Mouse (Mus musculus): Measurements from ENCODE around the gene Dmap1. TPM values are rescaled to one million over a fixed set of nuclear protein-coding genes. Genes with fewer than 3 reads are reported as not detected.

Dmap1 gene
- polyA plus RNA-seq, 1 experiment from 2014 or later: 83.3 TPM

DNA sequence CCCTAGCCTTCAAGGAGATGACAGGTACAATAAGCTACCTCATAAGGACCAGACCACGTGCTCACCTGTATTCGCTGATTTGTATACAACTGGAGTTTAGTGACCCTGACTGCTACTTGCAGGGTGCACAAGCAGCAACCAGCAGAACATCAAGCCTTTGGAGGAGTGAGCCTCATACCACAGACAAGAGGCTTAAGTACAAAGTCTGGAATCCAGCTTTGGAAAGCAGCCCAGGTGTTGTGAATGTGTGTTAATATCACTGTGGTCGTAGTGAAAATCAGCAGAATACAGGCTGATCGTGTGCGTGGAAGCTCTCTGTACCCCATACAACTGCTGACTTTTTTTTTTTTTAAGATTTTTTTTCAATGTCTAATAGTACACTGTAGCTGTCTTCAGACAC is 22.1 kb downstream of the Dmap1 start:
- no peaks in the 10 kb centered on the region for H3K9me3 ChIP-seq (replicated peaks; ENCODE audit: control insufficient read depth, low read length, poor library complexity, severe bottlenecking)
- H3K27ac ChIP-seq (ENCODE audit: low read length): no peak overlapping the region
- ATAC-seq: no peak
- H3K4me2 ChIP-seq (ENCODE audit: low read length): no peak overlapping the region
- no peak overlapping the region for H3K9ac ChIP-seq (ENCODE audit: low read depth, low read length)
- no peaks in the 10 kb centered on the region for H3K36me3 ChIP-seq (ENCODE audit: control insufficient read depth, insufficient read depth, low read length)
- peaks cover 15% of the 10 kb centered on the region for H3K4me1 ChIP-seq (ENCODE audit: control insufficient read depth, insufficient read depth, low read length)
- H3K4me3 ChIP-seq (ENCODE audit: low read depth, low read length): no peak overlapping the region
- 95% methylated on average over 5 of the region's 5 CpGs for WGBS
- H3K27me3 ChIP-seq (ENCODE audit: control insufficient read depth, insufficient read depth, low read depth, low read length): no peaks in the 10 kb centered on the region

GRCm38 (mm10) chr4:117658582-117659444 is 23.3 kb downstream of the Dmap1 start:
- Histone ChIP-seq H3K4me3 (ENCODE audit: low read depth, low read length) (no peak overlapping the region), H3K9me3 (replicated peaks; ENCODE audit: control insufficient read depth, low read length, poor library complexity, severe bottlenecking) (no peaks in the 10 kb centered on the region), H3K4me1 (ENCODE audit: control insufficient read depth, insufficient read depth, low read length) (peaks cover 27% of the 10 kb centered on the region), H3K27ac (ENCODE audit: low read length) (no peak overlapping the region), H3K4me2 (ENCODE audit: low read length) (no peak overlapping the region), H3K36me3 (ENCODE audit: control insufficient read depth, insufficient read depth, low read length) (no peaks in the 10 kb centered on the region), H3K9ac (ENCODE audit: low read depth, low read length) (no peak overlapping the region), H3K27me3 (ENCODE audit: control insufficient read depth, insufficient read depth, low read depth, low read length) (no peaks in the 10 kb centered on the region)
- no peak for ATAC-seq
- 48% methylated on average over 14 of the region's 14 CpGs for WGBS

GRCm38 (mm10) chr4:117657646-117658045 is 24.4 kb downstream of the Dmap1 start:
- WGBS: 52% methylated on average over 4 of the region's 4 CpGs
- peak overlapping the region; percentile 63 for H3K27ac ChIP-seq (ENCODE audit: low read length)

DNA sequence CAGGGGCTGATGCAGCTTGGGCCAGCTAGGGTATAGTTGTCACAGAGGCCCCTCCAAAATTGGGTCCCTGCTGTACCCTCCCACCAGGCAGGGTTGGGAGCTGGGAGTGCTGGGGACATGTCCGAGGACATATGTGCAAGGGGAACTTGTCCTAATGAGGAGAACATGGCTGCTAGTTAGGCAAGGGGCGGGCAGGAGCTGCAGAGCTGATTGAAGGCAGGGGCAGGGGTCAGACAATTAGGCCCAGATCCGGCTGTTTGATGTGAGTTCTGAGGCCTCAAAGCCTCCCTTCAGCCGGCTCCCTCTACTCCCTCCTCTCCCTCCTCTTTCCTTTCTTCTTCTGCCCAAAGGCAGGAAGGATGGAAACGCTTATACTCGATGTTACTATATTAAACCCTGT is 25.1 kb downstream of the Dmap1 start:
- Histone ChIP-seq H3K36me3 (ENCODE audit: control insufficient read depth, insufficient read depth, low read length) (no peaks in the 10 kb centered on the region), H3K9ac (ENCODE audit: low read depth, low read length) (no peak overlapping the region), H3K27me3 (ENCODE audit: control insufficient read depth, insufficient read depth, low read depth, low read length) (no peaks in the 10 kb centered on the region), H3K4me2 (ENCODE audit: low read length) (no peak overlapping the region), H3K4me3 (ENCODE audit: low read depth, low read length) (no peak overlapping the region), H3K27ac (ENCODE audit: low read length) (peak overlapping the region; percentile 63), H3K9me3 (replicated peaks; ENCODE audit: control insufficient read depth, low read length, poor library complexity, severe bottlenecking) (no peaks in the 10 kb centered on the region), H3K4me1 (ENCODE audit: control insufficient read depth, insufficient read depth, low read length) (peaks cover 27% of the 10 kb centered on the region)
- WGBS: 15% methylated on average over 6 of the region's 6 CpGs
- ATAC-seq: no peak

More at GRCm38 (mm10) chr4:117657646-117658045, 24.4 kb downstream of the Dmap1 start:
- H3K4me1 ChIP-seq (ENCODE audit: control insufficient read depth, insufficient read depth, low read length): peaks cover 27% of the 10 kb centered on the region
- H3K36me3 ChIP-seq (ENCODE audit: control insufficient read depth, insufficient read depth, low read length): no peaks in the 10 kb centered on the region
- no peaks in the 10 kb centered on the region for H3K27me3 ChIP-seq (ENCODE audit: control insufficient read depth, insufficient read depth, low read depth, low read length)
- no peak overlapping the region for H3K4me2 ChIP-seq (ENCODE audit: low read length)
- ATAC-seq: no peak
- H3K9me3 ChIP-seq (replicated peaks; ENCODE audit: control insufficient read depth, low read length, poor library complexity, severe bottlenecking): no peaks in the 10 kb centered on the region
- H3K9ac ChIP-seq (ENCODE audit: low read depth, low read length): no peak overlapping the region
- no peak overlapping the region for H3K4me3 ChIP-seq (ENCODE audit: low read depth, low read length)

GRCm38 (mm10) chr4:117655500-117655863 is 26.6 kb downstream of the Dmap1 start:
- H3K27me3 ChIP-seq (ENCODE audit: control insufficient read depth, insufficient read depth, low read depth, low read length): no peaks in the 10 kb centered on the region
- no peak overlapping the region for H3K4me3 ChIP-seq (ENCODE audit: low read depth, low read length)
- no peak for ATAC-seq
- no peaks in the 10 kb centered on the region for H3K36me3 ChIP-seq (ENCODE audit: control insufficient read depth, insufficient read depth, low read length)
- H3K4me2 ChIP-seq (ENCODE audit: low read length): no peak overlapping the region
- H3K9me3 ChIP-seq (replicated peaks; ENCODE audit: control insufficient read depth, low read length, poor library complexity, severe bottlenecking): no peaks in the 10 kb centered on the region
- no peak overlapping the region; the same call in 1 of the 2 replicates for H3K27ac ChIP-seq (ENCODE audit: low read length)
- peaks cover 30% of the 10 kb centered on the region for H3K4me1 ChIP-seq (ENCODE audit: control insufficient read depth, insufficient read depth, low read length)
- H3K9ac ChIP-seq (ENCODE audit: low read depth, low read length): no peak overlapping the region
- WGBS: 34% methylated on average over 5 of the region's 5 CpGs

DNA sequence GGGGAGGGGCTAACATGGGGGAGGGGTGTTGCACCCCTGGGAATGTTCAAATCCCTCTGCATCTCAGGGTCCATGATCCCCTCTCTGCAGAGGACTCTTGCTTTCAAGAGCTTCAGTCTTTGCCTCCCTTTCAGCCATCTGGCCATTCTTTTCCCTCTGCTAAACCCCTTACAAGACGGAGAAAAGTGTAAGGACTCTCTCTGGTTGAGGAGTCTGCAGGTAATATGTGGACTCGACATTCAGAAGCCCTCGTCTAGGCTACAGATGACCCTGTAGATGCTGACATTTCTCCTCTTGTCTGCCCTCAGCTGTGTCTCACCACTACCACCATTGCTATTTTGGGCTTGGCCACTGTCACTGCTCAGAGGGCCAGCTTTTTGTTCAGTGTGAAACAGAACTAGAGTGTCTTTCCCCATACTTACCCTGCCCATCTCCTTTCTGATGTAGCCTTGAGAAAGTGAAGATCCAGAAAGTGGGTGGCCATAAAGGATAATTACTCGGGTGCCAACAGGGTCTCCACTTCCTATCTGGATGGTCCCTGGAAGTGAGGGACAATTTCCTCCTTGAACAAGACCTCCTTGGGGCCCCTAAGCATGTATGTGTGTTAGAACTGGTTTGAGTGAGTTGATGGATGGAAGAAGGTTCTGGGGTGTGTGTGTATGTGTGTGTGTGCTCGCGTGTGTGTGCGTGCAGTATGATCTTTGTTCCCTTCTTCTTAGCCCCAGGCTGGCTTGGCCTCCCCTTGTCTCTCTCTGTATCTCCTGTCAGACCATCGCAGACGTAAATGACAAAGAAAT is 27.2 kb downstream of the Dmap1 start:
- Histone ChIP-seq H3K36me3 (ENCODE audit: control insufficient read depth, insufficient read depth, low read length) (no peaks in the 10 kb centered on the region), H3K4me3 (ENCODE audit: low read depth, low read length) (no peak overlapping the region), H3K27ac (ENCODE audit: low read length) (peak overlapping the region; percentile 73), H3K9me3 (replicated peaks; ENCODE audit: control insufficient read depth, low read length, poor library complexity, severe bottlenecking) (no peaks in the 10 kb centered on the region), H3K9ac (ENCODE audit: low read depth, low read length) (no peak overlapping the region; the same call in 1 of the 2 replicates), H3K4me2 (ENCODE audit: low read length) (no peak overlapping the region), H3K27me3 (ENCODE audit: control insufficient read depth, insufficient read depth, low read depth, low read length) (no peaks in the 10 kb centered on the region), H3K4me1 (ENCODE audit: control insufficient read depth, insufficient read depth, low read length) (peaks cover 32% of the 10 kb centered on the region)
- WGBS: 38% methylated on average over 9 of the region's 9 CpGs
- no peak for ATAC-seq

- WGBS: 9% methylated on average over 9 of the region's 10 CpGs
- Histone ChIP-seq H3K27ac (ENCODE audit: low read length) (peak overlapping the region; percentile 73), H3K9me3 (replicated peaks; ENCODE audit: control insufficient read depth, low read length, poor library complexity, severe bottlenecking) (no peaks in the 10 kb centered on the region), H3K27me3 (ENCODE audit: control insufficient read depth, insufficient read depth, low read depth, low read length) (no peaks in the 10 kb centered on the region), H3K9ac (ENCODE audit: low read depth, low read length) (peak overlapping the region; percentile 0; the same call in 1 of the 2 replicates), H3K4me1 (ENCODE audit: control insufficient read depth, insufficient read depth, low read length) (peaks cover 35% of the 10 kb centered on the region), H3K36me3 (ENCODE audit: control insufficient read depth, insufficient read depth, low read length) (no peaks in the 10 kb centered on the region), H3K4me2 (ENCODE audit: low read length) (no peak overlapping the region), H3K4me3 (ENCODE audit: low read depth, low read length) (no peak overlapping the region)
- peak; percentile 37; the same call in 1 of the 2 replicates for ATAC-seq
These were observed 27.9 kb downstream of the Dmap1 start for GRCm38 (mm10) chr4:117654016-117654702.

- Histone ChIP-seq H3K27ac (ENCODE audit: low read length) (no peak overlapping the region), H3K4me1 (ENCODE audit: control insufficient read depth, insufficient read depth, low read length) (peaks cover 47% of the 10 kb centered on the region), H3K4me2 (ENCODE audit: low read length) (no peak overlapping the region)
These were observed 29.3 kb downstream of the Dmap1 start for GRCm38 (mm10) chr4:117652727-117653126.

More at GRCm38 (mm10) chr4:117652727-117653126, 29.3 kb downstream of the Dmap1 start:
- no peaks in the 10 kb centered on the region for H3K27me3 ChIP-seq (ENCODE audit: control insufficient read depth, insufficient read depth, low read depth, low read length)
- WGBS: 44% methylated on average over 5 of the region's 5 CpGs
- H3K9me3 ChIP-seq (replicated peaks; ENCODE audit: control insufficient read depth, low read length, poor library complexity, severe bottlenecking): no peaks in the 10 kb centered on the region
- no peak overlapping the region for H3K9ac ChIP-seq (ENCODE audit: low read depth, low read length)
- H3K36me3 ChIP-seq (ENCODE audit: control insufficient read depth, insufficient read depth, low read length): no peaks in the 10 kb centered on the region
- ATAC-seq: no peak
- H3K4me3 ChIP-seq (ENCODE audit: low read depth, low read length): no peak overlapping the region
